Mouse (Mus musculus) retina, embryonic 14.5 days (tissue): Measurements from ENCODE around the gene Ammecr1.

Experiments
- DNase-seq: peaks from one replicate; pipeline ENCODE4 v3.0.0-alpha.2; 2015; ENCODE audit warnings: low spot score

Ammecr1 gene

GRCm38 (mm10) chrX:142966008-142966966 lies at the start of gene Ammecr1:
Ammecr1 (minus strand) TSS chrX:142966728.
- DNase-seq = peak; percentile 79

DNA sequence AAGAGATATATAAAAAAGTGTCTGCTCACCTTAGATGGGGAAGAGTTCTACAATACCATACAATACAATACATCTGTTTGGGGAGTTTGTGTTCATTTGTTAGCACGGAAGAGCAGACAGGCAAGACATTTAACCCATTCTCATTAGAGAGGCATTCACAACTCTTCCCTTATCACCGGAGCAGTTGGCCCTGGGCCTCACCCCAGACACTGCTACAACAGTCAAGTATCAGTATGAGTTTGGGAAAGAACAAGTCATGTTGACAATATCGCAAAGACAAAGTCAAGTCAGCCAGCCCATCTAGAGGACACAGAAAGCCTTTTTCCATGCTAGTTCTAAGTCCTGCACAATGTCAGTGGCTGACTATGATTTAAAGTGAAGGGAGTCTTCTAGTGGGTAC lies 47.6 kb upstream of the Ammecr1 start:
- DNase-seq = no peak

DNA sequence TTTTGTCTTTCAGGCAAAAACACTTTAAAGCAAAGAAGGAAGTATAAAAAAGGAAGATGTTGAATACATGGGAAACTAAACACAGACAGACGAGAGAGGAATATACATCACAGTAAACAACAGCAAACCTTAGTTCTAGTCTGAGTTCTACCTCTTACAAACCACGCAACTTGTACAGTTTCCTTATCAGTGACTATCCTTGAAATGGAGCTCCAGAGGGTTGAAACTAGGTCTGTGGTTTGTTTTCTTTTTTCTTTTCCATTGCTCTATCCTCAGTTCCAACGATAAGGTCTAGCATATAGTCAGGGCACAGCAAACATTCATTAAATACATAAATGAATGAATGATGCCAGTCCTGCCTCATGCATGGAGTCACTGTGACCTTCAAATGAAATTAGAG lies 45.8 kb upstream of the Ammecr1 start:
- DNase-seq = no peak

GRCm38 (mm10) chrX:143011865-143012264 lies 45.3 kb upstream of the Ammecr1 start:
- no peak for DNase-seq

- no peak for DNase-seq
Observed at GRCm38 (mm10) chrX:143004131-143004846, 37.8 kb upstream of the Ammecr1 start.

- DNase-seq = no peak
Observed at GRCm38 (mm10) chrX:142997214-142997613, 30.7 kb upstream of the Ammecr1 start.

DNA sequence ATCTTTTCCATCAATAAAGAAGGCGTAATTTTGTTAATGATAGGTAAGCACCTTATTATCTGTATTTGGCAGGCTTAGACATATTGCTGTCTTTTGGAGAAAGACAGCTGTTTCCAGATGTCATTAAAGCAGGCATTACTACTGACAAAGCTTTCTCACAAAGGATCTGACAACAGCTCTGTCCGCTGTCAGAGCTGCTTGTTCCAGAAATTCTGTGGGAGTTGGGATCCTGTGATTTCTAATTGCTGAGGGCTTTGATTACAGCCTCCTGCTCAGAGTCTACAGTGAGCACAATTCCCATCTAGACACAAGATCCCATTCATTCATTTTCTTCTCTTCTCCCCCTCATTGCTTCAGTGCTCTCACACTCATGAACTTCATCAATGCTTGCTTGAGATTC lies 28.0 kb upstream of the Ammecr1 start:
- DNase-seq = no peak

DNA sequence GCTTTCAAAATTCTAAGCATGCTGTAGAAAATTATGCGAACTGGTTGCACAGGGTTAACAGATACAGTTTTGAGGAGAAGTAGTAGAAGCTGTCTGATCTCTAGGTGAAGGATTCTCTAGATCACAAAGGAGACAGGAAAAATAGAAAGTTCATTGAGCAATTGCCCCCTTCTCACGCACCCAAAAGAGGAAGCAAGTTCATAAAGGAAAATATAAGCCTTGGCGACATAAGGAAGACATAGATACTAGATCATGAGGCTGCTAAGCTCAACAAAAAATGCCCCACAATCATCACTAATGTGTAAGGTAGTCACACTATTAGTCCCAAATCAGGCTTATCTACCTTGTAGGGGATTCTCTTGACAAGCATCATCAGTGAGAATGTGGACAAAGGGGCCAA lies 17.6 kb upstream of the Ammecr1 start:
- DNase-seq = no peak

- DNase-seq = no peak
Observed at GRCm38 (mm10) chrX:142983638-142984037, 17.1 kb upstream of the Ammecr1 start.

GRCm38 (mm10) chrX:142981530-142982130 lies 15.1 kb upstream of the Ammecr1 start:
- DNase-seq = no peak

- no peak for DNase-seq
Observed at GRCm38 (mm10) chrX:142980855-142981529, 14.5 kb upstream of the Ammecr1 start.

GRCm38 (mm10) chrX:142979224-142979623 lies 12.7 kb upstream of the Ammecr1 start:
- no peak for DNase-seq

DNA sequence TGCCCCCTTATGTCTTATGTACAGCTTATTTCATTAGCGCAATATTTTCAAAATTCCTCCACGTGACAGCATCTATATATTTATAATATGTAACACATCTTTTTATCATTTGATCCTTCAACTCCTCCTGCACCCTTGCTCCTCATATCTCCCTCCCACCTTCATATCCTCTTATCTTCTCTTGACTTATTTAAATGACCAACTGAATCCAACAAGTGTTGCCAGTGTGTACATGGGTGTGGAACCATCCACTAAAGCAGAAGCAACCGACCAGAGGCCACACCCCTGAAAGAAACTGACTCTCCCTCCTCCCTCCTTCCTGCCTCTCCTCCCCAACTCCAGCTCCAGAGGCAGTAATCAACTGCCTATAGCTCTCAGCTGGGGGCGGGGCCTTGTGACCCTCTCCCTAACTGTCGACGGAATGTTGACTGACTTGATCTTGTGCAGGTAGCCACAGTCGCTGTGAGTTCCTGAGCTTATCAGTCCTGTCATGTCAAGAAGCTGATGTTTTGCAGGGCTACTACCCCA lies 6.0 kb upstream of the Ammecr1 start:
- no peak for DNase-seq

DNA sequence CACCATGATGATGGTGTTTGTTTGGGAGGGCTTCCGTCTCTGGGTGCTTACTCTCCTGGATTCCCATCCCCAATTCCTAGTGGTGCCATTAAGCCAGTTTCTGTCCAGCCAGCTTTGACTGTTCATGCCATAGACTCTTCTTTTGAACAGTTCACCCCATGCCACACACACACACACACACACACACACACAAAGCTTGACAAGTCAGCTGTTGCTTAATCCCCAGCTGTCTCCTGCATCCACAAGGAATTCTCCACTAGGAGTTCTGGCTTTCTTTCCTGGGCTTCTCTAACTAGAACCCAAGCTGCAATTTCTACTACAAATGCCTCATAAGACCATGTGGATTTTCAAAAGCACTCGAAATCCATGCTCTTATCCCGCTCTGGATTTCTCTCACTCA lies 5.2 kb upstream of the Ammecr1 start:
- DNase-seq = no peak

DNA sequence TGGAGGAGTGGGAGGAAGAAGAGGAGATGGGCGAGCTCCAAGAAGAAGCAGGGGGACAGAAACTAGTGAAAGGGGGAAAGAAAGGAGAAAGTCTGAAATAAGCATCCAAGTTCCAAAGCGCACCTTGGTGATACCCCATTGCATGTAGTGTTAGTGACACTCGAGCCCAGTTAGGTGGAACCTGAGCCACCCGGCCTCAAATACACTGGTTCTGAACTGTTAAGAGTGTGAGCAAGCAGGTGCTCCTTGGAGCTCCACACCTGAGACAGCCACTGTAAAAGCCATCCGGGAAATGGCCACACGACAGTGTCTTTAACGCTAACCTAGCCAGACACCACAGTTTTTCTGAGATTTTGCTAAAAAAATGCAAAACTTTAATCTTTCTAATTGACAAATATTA lies 539 bp upstream of the Ammecr1 start:
- DNase-seq = no peak

DNA sequence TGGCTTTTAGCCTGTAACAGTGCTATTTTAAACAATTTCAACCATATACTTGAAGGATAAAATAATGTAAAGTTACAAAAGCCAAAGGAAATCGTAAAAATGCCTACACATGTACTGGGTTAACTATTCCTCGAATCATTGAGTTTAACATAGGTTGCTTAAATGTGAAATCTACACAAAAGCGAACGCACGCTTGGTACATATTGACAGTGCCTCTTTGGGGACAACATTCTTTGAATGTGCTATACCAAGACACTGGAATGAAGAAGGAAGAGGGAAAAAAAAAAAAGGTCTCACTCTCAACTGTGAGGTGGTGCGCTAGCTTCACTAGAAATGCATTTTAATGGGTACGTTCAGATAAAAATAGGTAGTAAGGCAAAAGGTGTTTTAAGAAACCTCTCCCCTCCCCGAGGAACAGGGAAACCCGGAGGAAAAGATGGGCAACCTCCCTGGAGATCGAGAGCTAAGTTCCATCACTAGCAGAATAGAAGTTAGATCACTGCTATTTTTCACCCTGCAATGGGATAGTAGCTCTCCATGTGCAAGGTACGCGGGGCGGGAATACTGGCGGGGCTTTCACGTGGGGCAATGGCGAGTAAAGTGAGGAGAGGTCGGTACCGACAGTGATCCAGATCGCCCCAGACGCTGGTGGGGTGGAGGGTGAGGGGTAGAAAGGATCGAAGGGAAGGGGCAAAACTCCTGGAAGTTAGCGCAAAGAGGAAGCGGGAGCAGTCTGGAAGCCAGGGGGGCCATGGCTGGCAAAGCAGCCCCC lies 1.1 kb downstream of the Ammecr1 start:
- DNase-seq = peak; percentile 7

GRCm38 (mm10) chrX:142960434-142960833 lies 6.1 kb downstream of the Ammecr1 start:
- DNase-seq = no peak

DNA sequence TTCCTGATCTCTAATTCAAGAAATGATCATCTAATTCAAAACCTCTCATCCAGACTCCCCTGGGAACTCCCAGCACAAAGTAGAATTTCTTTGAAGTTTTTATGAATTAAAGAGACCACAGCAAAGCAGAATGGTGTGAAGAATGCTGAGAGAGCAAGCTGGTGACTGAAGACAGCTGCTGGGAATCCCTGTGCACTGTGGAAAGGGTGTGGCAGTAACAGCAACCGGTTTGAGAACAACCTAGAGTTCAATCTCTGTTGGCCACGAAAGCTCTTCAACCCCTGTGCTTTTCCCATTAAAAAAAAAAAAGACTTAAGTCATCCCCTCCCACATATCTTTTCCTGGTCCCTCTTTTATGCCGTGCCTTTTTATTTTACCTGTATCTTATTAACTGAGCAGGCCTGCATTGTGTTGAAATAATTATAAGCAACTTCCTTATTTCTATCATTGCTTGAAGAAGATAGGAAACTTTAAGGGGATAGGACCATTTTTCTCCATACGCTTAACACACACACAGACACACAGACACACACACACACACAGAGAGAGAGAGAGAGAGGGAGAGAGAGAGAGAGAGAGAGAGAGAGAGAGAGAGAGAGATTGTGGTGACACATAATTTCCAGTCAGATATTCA lies 6.7 kb downstream of the Ammecr1 start:
- no peak for DNase-seq

DNA sequence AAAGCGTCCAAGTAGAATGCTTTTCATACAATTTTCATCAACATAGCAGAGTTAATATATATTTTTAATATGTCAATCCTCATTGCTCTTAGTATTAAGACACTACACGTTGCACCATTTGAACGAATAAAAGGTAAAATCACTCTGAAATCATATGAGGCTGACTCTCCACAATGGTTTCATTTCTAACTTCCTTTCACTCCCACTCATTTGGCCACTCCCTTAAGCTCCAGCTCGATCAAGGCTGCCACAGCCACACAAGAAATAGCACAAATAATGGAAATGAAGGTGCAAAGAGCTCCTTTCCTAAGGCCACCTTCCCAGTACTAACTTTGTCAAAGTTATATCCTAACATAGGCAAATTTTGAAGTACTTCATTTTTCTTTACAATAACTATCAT lies 38.1 kb downstream of the Ammecr1 start:
- DNase-seq = no peak

DNA sequence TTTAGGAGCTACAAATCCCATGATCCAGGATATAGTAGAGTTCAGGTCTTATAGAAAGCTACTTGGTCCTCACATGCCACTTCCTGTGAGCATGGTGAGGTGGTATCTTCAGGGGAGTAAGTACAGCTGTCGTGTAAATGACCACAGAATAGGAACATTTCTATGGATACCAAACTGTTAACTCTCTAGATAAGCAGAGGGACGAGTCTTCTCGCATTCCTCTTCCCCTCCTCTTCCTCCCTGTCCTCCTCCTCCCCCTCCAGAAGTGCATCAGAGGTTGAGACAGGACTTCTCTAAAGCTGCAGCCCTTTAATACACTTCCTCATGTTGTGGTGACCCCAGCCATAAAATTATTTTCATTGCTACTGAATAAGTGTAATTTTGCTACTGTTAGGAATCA lies 49.1 kb downstream of the Ammecr1 start:
- DNase-seq = no peak

DNA sequence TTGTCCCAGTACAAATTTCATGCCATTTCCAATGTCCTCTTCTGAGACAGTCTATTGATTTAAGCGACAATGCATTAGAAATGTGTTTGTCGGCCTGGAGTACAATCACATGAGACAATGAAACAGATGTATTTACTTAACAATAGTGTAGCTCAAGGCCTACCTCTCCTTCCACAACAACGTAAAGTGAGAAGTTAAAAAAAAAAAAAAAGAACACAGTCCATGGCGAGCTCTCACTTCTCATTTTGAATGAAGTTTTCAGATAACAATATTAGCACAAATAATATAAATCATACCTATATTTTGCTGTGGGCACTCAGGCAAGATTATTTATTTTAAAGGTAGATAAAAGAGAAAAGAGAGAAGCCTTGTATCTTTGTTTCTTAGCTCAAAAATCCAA lies 49.8 kb downstream of the Ammecr1 start:
- DNase-seq = no peak
